Mouse (Mus musculus): ENCODE results near the gene Gbe1.

- TF ChIP-seq CTCF (IDR thresholded peaks at IDR 0.05; ENCODE audit: extremely low read depth, insufficient read depth, insufficient read length, insufficient replicate concordance), result no peak
- no peak for TF ChIP-seq POLR2A (IDR thresholded peaks at IDR 0.05; ENCODE audit: low read depth, low read length)
Measured at GRCm38 (mm10) chr16:70381045-70381444, 67.3 kb downstream of the Gbe1 start.
